17 mouse cellular contexts compared by ENCODE assay signal in the genomic region with DNA sequence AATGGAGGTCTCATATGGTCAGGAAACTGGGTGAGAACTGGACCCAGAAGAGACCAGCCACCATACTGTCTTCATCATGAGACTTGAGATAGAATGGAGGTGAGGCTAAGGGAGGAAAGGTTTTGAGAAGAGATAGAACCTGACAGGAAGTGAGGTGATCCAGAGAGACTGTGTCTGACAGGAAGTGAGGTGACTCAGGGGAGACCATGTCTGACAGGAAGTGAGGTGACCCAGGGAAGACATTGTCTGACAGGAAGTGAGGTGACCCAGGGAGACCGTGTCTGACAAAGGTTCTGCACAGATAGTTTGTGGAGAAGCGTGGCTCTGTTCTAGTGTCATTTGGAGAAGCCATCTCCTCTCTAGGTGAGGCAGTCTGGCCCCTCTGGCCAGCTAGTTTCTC. TPM values are rescaled to one million over a fixed set of nuclear protein-coding genes. Genes with fewer than 3 reads are reported as not detected.
DNase-seq lines count a peak whose midpoint lies in the region; ATAC-seq lines count a peak whose summit lies in the region.
"Had no signal": no experiment of that assay in that cellular context is flagged by ENCODE, and none has a peak within 500 bp of the region (broad histone marks: within the 10 kb centered on the region; RNA-seq: fewer than 3 reads in every experiment).

No protein-coding gene starts in this region.

- DNase-seq in liver, embryonic 11.5 days (ENCODE audit: low spot score) = no peak
- DNase-seq in CD4-positive, CD25-positive, alpha-beta regulatory T cell, adult 2 months (ENCODE audit: low read depth, low spot score) = peak; percentile 69
- peak; percentile 58 for DNase-seq in splenic B cell, adult 2 months (ENCODE audit: low read depth, low spot score)
- no peak for DNase-seq in cerebellum, postnatal 10 days
- no peak for DNase-seq in kidney, postnatal 4 days
- DNase-seq: adrenal gland, postnatal 36 days; cerebellum, postnatal 25 days; heart, adult 2 months; heart, postnatal 10 days; layer of hippocampus, adult 9-11 months had no signal

- H3K4me1 ChIP-seq in liver, embryonic 15.5 days (replicated peaks) = peaks cover 77% of the 10 kb centered on the region
- peaks cover 55% of the 10 kb centered on the region for H3K4me1 ChIP-seq in liver, embryonic 11.5 days (replicated peaks; ENCODE audit: control insufficient read depth, insufficient read depth, low read length)

- peaks cover 25% of the 10 kb centered on the region; the same call in 1 of the 2 replicates for H3K36me3 ChIP-seq in liver, embryonic 15.5 days (replicated peaks)
- peaks cover 5% of the 10 kb centered on the region; the same call in 1 of the 2 replicates for H3K36me3 ChIP-seq in liver, embryonic 11.5 days (ENCODE audit: control insufficient read depth, insufficient read depth, low read length)
- no peaks in the 10 kb centered on the region for H3K36me3 ChIP-seq in splenic B cell, adult 2 months (ENCODE audit: control insufficient read depth, insufficient read depth, low read length, poor library complexity, severe bottlenecking)

- H3K27ac ChIP-seq in liver, embryonic 15.5 days (replicated peaks) = 0 out of 2 replicates have a peak overlapping the region, but pooled peaks have one; percentile 6
- H3K27ac ChIP-seq in liver, embryonic 11.5 days (ENCODE audit: low read depth, low read length) = no peak overlapping the region
- H3K27ac ChIP-seq: embryonic facial prominence, embryonic 12.5 days; heart, adult 2 months; kidney, postnatal 0 days had no signal

- no peaks in the 10 kb centered on the region for H3K27me3 ChIP-seq in liver, embryonic 15.5 days
- H3K27me3 ChIP-seq in liver, embryonic 11.5 days (replicated peaks; ENCODE audit: control insufficient read depth, insufficient read depth, low read length) = no peaks in the 10 kb centered on the region
- no peaks in the 10 kb centered on the region for H3K27me3 ChIP-seq in splenic B cell, adult 2 months (ENCODE audit: control insufficient read depth, insufficient read depth, low read length, poor library complexity, severe bottlenecking)
- H3K27me3 ChIP-seq: embryonic facial prominence, embryonic 12.5 days had no signal

- 67% methylated on average over 2 of the region's 2 CpGs for WGBS in liver, embryonic 15.5 days (ENCODE audit: insufficient replicate concordance)
- 81% methylated on average over 2 of the region's 2 CpGs for WGBS in liver, embryonic 11.5 days

- no peak overlapping the region for H3K9ac ChIP-seq in liver, embryonic 15.5 days
- H3K9ac ChIP-seq in liver, embryonic 11.5 days (ENCODE audit: low read depth, low read length) = no peak overlapping the region
- H3K9ac ChIP-seq: embryonic facial prominence, embryonic 12.5 days had no signal

- ATAC-seq in liver, embryonic 15.5 days (ENCODE audit: insufficient read depth) = no peak
- ATAC-seq in liver, embryonic 11.5 days (replicated peaks; ENCODE audit: low FRiP score) = no peak
- ATAC-seq in inflammation-experienced regulatory T-cells, adult 6 months = peak; percentile 98
- ATAC-seq: hindbrain, embryonic 16.5 days; lung, postnatal 0 days had no signal

- H3K4me3 ChIP-seq in liver, embryonic 15.5 days (replicated peaks) = no peak overlapping the region
- H3K4me3 ChIP-seq in liver, embryonic 11.5 days (ENCODE audit: low read depth, low read length) = no peak overlapping the region
- H3K4me3 ChIP-seq: embryonic facial prominence, embryonic 12.5 days; heart, adult 2 months; myocyte had no signal

- H3K9me3 ChIP-seq in liver, embryonic 15.5 days (replicated peaks) = no peaks in the 10 kb centered on the region
- no peaks in the 10 kb centered on the region for H3K9me3 ChIP-seq in liver, embryonic 11.5 days (ENCODE audit: control insufficient read depth, low read length)
- H3K9me3 ChIP-seq: embryonic facial prominence, embryonic 12.5 days had no signal

- H3K4me2 ChIP-seq in liver, embryonic 15.5 days = no peak overlapping the region
- no peak overlapping the region for H3K4me2 ChIP-seq in liver, embryonic 11.5 days
- H3K4me2 ChIP-seq: embryonic facial prominence, embryonic 12.5 days had no signal

RNA-seq across cellular contexts. Expression of gene Ssbp3, which starts 47.6 kb away (rescaled TPM):
- polyA plus RNA-seq in liver, embryonic 15.5 days (2015; fragmentation: Nextera tagmentation; extraction: Ambion mirVana) = 45.7 and 50.5 TPM in 2 replicates
- 71.1 and 89.0 TPM in 2 replicates for polyA plus RNA-seq in liver, embryonic 11.5 days (2014; fragmentation: Nextera tagmentation; extraction: Ambion mirVana)
- polyA plus RNA-seq in inflammation-experienced regulatory T-cells, adult 6 months (2017; shearing (Covaris generic)) = 10 to 100 TPM; 36.1 to 45.6 (median 43.4) TPM

Comparison
In these comparisons a context has a peak if more than half of its experiments do, and no peak if none do; other contexts are left out.
1. DNase-seq: peak in CD4-positive, CD25-positive, alpha-beta regulatory T cell, adult 2 months (single experiment) and splenic B cell, adult 2 months (single experiment); none in liver, embryonic 11.5 days (single experiment), cerebellum, postnatal 10 days (0 of 2) and kidney, postnatal 4 days (0 of 2).